Mouse (Mus musculus): Measurements from ENCODE around the gene Armh3.

Armh3 gene

DNA sequence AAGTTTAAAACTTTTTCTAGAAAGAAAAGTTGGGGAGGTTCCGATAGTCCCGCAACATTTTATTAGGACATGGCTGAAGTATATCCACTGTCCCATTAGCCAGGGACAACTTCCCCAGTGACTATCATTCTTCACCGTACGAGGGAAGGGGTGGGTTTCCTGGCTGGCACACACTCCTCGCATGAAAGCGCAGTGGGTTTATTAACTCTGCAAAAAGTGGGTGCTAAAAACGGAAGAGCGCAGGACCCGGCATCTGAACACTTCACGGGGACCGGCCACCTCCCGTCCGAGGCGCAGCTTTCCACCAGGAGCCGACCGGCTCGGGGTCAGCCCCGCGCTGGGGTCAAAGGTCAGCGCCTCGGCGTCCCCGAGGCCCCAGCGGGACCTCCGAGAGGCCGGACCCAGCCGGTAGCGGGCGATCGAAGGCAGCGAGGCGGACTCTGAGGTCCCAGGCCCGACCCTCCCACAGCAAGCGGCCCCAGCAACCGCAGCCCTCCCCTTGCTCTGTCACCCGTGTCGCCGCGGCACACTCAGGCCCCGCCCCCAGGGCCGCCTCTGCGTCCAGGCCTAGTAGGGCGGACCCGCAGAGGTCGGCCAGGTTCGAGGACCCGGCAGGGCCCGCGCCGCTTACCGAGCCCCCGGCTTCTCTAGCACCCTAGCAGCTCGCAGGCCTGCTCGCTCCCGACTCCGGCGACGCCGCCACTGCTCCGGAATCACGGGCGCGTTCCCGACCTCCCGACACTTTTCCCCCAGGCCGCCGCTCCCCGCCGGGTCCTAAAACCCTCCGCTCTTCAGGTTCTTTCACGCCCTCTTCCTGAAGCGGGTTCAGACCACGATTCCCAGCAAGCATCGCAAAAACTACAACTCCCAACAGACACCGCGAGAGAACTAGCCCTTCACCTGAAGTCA lies at the start of gene Armh3:
Gene Armh3 (minus strand): TSS at position 704 of the 909 bp plus-strand sequence.
- in situ Hi-C loops (cut with MboI, MseI), result loop anchor here (5.0 kb wide), 1 partner anchor 211 kb away; no protein-coding TSS in a partner anchor

DNA sequence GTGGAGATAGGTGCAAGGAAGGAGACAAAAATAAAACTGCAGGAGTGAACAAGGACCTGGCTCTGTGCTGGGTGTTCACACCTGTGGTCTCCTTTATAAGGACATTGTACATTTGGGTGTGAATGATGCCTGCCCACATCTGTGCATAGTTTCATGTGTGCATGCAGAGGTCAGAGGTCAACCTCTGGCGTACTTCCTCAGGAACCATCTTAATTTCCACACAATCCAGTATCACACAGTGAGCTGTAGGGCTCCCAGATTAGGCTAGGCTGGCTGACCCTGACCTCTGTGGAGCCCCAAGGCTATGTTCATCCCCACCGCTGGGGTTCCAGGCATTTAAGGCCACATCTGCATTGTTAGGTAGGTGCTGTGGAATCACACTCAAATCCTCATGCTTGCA lies 49.1 kb upstream of the Armh3 start:
- in situ Hi-C loops (cut with MboI, MseI), result loop anchor here (25.0 kb wide), 1 partner anchor 1760 kb away; the partner anchor contains the start of gene Scd2

DNA sequence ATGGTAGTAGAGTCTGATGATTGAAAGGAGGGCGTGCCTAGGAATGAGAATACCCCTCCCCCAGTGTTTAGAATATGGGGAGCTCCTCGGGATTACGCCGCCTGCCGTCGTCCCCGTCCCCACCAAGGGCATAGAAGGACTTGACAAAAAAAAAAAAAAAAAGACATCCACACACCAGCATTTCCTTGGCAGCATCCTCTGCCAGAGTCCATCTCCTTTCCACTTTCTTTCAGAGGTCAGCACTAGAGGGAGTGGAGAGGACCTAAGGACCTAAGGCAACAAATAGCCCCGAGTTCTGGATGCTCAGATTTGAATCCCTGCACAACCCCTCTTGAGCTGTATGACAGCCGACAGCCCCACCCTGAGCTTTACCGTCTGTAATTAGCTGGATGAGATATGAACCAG lies 48.3 kb upstream of the Armh3 start:
- in situ Hi-C loops (cut with MboI, MseI), result loop anchor here (25.0 kb wide), 1 partner anchor 1759 kb away; the partner anchor contains the start of gene Scd2

DNA sequence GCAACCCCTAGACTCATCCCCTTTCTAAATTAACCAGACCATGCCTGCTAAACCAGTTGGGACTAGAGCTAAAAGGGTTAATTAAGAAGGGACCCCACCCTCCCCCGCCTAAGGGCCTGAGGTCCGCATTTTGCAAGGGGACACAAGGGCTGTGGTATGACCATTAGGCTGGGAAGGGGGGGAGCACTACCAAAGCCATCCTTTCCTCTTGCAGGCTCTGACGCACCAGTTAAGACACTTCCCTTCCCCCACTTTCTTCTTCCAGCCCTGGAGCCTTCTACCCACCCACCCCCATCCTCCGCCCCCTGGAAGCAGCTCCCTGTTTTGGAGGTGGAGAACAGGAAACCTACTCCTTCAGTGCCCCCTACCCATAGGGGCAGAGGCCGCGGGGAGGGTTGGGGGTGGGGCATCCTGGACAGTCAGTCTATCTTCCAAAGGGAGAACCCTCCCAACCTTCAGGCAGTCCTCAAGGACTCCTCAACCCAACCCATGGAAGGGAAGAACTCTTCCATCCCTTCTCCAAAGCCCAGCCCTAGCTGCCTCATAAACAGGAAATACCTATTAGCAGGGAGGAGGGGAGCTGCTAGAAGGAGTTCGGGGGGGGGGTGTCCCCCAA lies 47.5 kb upstream of the Armh3 start:
- in situ Hi-C loops (cut with MboI, MseI), result loop anchor here (25.0 kb wide), 1 partner anchor 1759 kb away; the partner anchor contains the start of gene Scd2

DNA sequence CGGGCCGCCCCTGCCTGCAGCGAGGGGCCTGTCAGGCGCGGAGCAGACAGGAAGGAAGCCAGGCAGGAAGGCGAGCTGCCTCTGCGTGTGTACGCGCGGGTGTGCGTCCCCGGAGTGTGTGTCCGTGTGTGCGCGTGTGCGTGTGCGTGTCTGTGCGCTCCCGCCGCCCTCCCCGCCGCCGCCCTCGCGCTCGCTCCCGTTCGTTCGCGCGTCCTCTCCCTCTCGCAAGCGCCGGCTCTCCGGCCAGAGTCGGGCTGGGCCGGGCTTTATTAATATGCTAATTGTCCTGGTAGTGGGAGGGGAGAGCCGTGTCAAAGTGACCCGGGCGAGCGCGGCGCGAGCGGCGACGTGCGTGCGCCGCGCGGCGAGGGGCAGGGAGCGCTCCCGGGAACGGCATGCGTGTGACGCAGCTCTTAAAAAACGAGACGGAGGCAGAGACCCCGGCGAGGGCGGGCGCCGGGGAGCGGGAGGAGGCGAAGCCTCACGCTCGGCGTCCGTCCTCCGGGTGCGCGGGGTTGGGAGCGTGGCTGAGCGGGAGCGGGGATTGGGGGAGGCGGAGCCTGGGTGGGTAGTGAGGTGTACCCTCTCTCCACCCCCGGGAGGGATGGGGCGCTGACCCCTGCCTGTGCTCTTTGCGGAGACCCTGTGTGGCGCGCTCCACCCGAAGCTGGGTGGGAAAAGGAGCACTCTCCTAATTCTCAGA lies 46.9 kb upstream of the Armh3 start, which contains the start of gene Ldb1:
Gene Ldb1 (minus strand): TSS at position 222 of the 703 bp plus-strand sequence.
- in situ Hi-C loops (cut with MboI, MseI), result loop anchor here (5.0 to 25.0 kb wide), 2 partner anchors 43 to 1758 kb away; partner anchors contain the start of genes Hps6 and Scd2

DNA sequence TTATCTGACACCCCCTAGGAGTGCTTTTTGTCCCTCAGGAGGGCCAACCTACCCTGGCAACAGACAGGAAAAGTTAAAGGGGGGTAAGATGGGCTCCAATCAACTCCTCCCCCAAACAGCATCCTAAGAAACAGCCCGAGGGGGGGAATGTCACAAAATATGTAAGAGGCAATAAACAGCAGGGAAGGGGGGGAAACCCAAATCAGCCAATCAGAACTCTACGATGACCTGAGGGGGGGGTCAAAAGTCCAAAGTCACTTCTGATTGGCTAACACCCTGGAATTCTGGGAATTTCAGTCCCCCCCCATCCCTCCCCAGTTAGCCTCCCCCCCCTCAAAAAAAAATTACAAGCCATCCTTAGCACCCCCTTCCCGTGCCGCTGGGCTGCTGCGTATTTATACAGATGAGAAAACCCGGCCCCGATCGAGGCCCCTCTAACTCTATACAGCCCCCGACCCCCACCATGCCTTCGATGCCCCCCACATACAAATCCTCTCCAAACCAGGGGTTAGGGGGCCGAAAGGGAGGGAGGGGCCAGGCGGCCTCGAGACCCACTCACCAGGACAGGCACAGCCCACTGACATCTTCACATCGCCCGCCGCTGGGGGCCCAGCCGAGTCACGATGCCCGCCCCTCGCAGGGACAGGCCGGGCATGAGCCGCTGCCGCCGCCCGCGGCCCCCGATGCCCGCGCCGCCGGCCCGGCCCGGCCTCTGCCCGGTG lies 46.1 kb upstream of the Armh3 start, which contains the start of gene Pprc1:
Gene Pprc1 (plus strand): TSS at position 616 of the 722 bp plus-strand sequence.
- in situ Hi-C loops (cut with MboI, MseI), result loop anchor here (5.0 to 25.0 kb wide), 2 partner anchors 42 to 1757 kb away; partner anchors contain the start of genes Hps6 and Scd2

DNA sequence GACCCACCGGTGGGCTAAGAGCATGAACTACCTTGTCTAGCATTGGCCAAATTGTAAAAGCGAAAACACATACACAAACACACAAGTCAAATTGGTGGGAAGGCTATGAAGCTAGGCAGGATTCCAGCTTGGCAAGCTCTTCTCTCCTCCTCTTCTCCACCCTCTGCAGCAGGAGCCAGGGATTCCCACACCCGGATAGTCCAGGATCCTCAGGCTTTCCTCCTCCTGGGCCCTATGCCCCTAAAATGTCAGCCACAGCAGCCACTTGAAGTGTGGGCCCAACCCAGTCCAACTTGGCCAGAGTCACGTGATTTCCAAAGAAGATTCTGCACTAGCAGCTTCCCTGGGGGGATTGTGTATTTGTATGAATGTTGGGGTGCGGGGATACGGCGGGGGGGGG lies 45.1 kb upstream of the Armh3 start:
- in situ Hi-C loops (cut with MboI, MseI), result loop anchor here (5.0 to 25.0 kb wide), 2 partner anchors 41 to 1756 kb away; partner anchors contain the start of genes Hps6 and Scd2

DNA sequence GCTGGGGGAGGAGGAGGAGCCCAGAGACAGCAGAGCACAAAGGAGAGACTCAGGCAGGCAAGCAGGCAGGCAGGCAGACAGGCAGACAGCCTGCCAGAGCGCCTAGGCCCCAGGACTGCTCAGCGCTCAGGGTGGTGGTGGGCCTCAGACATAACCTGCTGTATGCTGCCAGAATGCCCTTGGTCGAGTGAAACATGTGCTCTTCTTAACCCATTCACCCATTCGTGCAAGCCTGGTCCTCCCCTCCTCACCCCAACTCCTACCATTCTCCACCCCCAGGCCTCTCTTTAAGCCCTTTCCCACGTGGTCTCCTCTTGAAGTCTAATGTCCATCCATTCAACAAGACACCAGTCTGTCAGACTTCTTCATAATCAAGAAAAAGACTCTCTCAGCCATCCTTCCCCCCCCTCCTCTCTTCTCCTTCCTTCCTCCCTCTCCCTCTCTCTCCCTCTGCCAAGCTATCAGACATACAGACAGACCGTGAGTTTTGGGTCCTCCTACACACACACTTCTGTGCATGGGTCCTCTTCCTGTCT lies 44.3 kb upstream of the Armh3 start:
- in situ Hi-C loops (cut with MboI, MseI), result loop anchor here (5.0 to 25.0 kb wide), 2 partner anchors 40 to 1755 kb away; partner anchors contain the start of genes Hps6 and Scd2

DNA sequence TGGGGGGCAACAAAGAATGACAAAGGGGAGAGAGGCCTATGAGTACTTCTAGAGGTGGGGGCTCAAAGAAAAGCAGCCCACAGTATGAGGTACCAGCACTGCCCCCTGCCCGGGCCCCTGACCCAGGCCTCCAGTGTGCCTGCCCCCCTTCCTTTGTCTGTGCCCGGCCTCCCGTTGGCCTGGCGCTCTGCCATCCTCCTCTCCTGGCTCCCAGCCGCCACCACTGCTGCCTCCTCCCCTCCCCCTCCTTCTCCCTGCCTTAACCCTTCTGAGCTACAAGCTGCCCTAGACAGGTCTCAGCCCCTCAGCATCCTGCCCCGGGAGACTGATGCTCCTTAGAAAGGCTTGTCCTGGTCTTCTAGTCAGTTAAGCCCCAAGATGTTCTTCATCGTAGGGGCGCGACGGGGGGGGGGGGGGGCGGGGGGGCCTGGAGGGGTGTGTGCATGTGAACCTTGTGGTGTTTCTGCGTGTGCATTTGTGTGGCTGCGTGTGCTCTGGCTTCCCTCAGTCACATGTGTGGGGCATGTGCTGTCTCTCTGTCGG lies 43.7 kb upstream of the Armh3 start:
- in situ Hi-C loops (cut with MboI, MseI), result loop anchor here (5.0 to 25.0 kb wide), 2 partner anchors 40 to 1755 kb away; partner anchors contain the start of genes Hps6 and Scd2

DNA sequence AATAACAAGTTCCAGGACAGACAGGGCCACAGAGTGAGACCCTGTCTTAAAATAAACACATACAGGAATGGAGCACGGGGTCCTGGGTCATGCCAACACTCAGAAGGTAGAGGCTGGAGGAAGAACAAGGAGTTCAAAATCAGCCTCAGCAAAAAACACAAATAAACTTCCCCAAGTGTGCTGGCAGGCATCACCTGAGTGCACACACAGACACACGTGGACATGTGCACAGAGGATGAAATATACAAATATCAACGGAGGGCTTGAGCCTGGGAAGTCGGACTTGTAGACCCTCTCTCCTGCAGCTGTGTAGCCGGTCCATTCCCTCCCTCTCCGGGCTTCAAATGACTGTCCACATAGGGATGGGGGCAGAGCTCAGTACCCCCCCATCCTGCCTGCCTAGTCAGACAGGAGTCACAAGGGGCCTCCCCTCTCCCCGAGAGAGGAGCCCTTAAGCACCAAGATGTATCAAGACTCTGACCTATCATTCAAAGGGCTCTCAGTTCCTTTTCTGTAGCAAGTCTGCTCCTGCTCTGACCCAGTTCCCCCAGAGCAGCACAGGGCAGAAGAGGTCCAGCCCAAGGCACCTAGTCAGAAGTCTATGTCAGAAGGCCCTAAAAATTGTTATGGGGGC lies 43.1 kb upstream of the Armh3 start:
- in situ Hi-C loops (cut with MboI, MseI), result loop anchor here (5.0 to 25.0 kb wide), 2 partner anchors 39 to 1754 kb away; partner anchors contain the start of genes Hps6 and Scd2

DNA sequence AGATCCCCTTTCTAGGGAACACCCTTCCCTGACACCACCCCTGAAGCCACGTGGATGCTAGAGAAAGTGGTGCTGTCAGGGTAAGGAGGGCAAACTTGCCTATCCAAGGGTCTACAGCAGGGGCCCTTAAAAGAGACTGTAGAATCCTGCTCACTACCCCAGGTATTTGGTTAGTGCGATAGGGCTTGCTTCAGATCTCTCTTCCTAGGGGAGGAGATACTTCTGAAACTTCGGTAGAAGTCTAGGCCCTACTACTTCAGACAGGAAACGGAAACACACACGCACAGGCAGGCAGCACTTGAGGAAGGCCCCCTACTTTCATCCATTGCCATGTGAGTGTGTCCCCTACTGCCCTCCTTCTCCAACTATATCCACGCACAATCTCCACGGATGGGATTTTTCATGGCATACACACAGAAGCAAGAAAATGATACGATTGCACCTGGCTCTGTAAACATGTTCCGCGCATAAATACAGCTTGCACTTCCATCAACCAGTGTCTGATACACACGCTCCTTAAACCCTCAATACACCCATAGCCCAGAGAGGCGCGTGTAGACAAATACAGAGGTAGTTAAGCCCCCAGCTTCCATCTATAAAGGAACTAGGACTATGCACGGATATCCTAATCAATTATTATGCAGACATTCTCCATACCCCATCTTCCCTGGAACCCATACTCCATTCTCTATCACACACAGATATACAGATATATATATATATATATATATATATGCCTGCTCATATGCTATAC lies 42.0 kb upstream of the Armh3 start:
- in situ Hi-C loops (cut with MboI, MseI), result loop anchor here (5.0 to 25.0 kb wide), 2 partner anchors 38 to 1753 kb away; partner anchors contain the start of genes Hps6 and Scd2

DNA sequence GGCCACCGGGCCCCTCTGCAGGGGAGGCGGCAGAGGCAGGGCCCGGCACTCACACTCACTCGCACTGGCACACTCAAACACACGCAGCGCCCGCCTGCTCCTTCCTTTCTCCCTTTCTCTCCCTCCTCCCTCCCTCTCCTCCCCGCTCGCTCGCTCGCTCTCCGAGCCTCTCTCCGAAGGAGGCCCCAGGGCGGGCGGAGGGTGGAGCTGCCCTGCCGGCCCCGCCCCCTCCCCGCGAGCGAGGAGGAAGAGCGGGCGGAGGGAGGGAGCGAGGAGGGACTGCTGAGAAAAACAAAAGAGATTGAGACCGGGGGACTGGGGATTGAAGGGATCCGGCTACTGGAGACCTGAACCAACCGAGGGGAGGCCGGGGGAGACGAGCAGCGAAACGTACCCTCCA lies 41.2 kb upstream of the Armh3 start:
- in situ Hi-C loops (cut with MboI, MseI), result loop anchor here (25.0 kb wide), 1 partner anchor 1752 kb away; the partner anchor contains the start of gene Scd2

DNA sequence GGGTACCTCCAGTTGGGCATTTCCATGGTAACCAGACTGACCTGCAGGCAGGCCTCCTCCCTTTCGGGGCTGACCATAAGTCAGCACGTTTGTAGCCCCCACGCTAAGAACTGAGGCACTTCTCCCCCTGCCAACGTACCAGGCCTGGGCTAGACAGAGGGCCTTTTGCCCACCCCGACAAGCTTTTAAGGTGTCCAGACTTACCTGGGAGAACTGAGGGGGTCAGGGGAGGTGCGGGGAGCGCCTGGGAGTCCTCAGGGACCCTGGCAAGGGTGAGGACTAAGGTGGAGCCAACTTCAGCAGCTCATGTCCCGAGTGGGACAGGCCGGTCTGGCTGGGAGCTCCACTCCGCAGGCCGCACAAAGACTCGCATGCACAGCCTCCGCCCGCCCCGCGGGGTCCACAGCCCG lies 40.6 kb upstream of the Armh3 start:
- in situ Hi-C loops (cut with MboI, MseI), result loop anchor here (25.0 kb wide), 1 partner anchor 1752 kb away; the partner anchor contains the start of gene Scd2

DNA sequence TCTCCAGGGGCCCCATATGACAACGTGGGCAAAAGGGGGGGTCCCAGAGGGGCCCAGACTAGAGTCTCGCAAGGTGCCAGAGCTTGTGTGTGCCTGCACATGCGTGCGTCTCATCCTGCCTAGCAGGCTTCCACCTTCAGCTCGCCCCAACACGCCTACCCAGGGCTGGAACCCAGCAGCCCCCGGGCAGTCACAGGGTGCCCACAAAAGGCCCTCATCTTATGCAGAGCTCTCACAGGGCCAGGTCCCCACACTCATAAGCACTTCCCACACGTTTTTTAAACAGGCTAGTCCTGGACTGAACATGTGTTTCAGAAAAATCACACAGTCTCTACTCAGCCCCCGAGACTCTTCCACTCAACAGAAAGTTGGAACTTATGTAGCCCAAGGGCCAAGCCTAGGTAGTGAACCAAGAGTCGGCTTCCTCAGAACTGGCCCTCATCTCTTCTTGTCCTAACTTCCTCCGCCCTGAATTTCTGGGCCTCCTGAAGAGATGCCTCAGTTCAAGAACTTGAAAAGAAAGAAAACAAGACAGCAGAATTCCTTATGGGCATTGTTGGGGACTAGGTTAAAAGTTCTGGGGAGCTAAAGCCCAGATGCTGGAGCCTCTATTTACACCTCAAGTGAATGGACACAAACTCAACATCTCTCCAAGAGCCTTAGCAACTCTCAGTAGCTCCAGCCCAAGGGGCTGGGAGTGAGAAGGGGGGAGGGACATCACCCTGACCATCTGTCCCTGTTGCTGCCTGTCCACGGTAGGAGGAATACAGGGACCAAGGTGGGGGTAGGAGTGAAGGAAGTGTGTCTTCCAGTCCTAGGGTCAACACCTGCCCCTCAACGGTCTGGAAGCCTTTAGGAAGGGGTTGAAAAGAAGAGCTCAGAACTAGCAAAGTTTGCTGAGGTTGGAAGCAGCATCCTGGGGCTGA lies 39.9 kb upstream of the Armh3 start:
- in situ Hi-C loops (cut with MboI, MseI), result loop anchor here (25.0 kb wide), 1 partner anchor 1751 kb away; the partner anchor contains the start of gene Scd2

DNA sequence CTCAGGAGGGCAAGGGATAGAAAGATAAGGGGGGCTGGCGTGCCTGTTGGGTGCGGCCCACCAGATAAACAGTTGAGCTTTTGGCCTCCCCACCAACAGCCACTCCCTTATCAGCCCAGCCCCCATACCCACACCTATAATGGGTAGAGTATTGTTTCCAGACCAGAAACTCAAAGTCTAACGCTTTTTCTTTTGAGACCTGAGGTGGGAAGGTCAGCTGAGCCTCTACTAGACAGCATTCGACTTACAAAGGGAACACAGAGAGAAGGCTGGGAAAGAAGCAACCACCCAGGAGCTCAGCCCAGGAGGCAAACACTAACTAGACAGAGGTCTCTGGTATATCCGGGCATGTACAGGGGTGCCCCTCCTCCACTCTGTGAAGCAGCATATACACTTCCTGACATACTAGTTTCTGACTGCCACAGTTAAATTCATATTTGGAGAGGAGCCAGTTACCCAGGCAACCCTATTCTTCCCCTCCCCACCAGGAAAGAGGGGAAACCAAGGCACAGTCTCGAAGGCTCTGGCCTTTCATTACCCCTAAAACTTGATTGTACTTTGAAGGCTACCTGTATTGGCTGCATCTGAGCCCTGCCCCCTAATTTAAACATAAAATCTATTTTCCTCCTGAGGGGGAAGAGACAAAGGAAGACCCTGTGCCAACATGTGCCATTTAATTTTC lies 39.1 kb upstream of the Armh3 start:
- in situ Hi-C loops (cut with MboI, MseI), result loop anchor here (25.0 kb wide), 1 partner anchor 1750 kb away; the partner anchor contains the start of gene Scd2

DNA sequence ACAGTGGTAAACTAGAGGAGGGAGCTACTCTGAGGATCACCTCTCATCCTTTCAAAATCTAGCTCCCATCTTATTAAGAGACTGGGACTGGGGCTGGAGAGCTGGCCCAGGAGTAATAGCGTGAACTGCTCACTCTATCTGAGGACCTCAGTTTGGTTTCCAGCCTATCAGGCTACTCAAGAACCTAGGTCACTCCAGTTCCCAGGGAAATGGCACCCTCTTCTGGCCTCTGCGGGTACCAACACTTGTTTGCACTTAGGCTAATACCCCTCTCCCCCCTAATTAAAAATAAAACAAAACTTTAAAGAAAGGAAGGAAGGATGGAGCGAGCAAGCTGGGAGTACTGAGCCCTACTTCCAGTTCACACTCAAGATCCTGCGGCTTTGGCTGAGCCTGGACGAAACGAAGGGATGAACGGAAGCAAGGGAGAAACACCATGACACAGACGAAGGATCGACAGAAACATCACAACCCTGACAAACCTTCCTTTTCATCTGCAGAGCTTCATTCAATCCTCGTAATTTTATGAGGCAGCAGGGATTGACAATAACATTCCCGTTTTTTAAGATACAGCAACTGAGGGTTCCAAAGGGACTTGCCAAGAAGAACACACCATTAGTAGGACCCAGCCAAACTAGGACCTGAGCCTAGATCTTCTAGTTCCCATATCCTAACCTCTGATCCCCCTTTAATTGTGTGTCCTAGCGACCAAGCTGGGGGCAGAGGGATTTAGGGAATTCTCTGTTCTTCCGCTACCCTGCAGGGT lies 38.4 kb upstream of the Armh3 start:
- in situ Hi-C loops (cut with MboI, MseI), result loop anchor here (25.0 kb wide), 1 partner anchor 1749 kb away; the partner anchor contains the start of gene Scd2

Data from T-helper 2 cell (primary cell).